Mouse (Mus musculus) C2C12 (cell line): ENCODE measurements around the gene Skiv2l. TPM values are rescaled to one million over a fixed set of nuclear protein-coding genes. Genes with fewer than 3 reads are reported as not detected.

Experiments
- H3K27me3 ChIP-seq: one replicate; pipeline ENCODE4 v1.6.1; 2011; ENCODE audit not compliant: control insufficient read depth, insufficient read depth, insufficient read length
- H3K36me3 ChIP-seq: one replicate; pipeline ENCODE4 v1.6.1; 2011; ENCODE audit not compliant: control insufficient read depth, insufficient read depth
- H3K4me3 ChIP-seq: one replicate; pipeline ENCODE4 v1.5.1; 2011; ENCODE audit warnings: mild to moderate bottlenecking, control low read depth; ENCODE audit not compliant: poor library complexity, insufficient read depth, severe bottlenecking
- H3K79me2 ChIP-seq: one replicate; pipeline ENCODE4 v1.6.1; 2011; ENCODE audit not compliant: control insufficient read depth, insufficient read depth
- H3K79me3 ChIP-seq: one replicate; pipeline ENCODE4 v1.6.1; 2011; ENCODE audit warnings: low read depth, control low read depth
- H3ac ChIP-seq: one replicate; pipeline ENCODE3; 2011; ENCODE audit warnings: low read depth; ENCODE audit not compliant: control insufficient read depth, insufficient read length
- CEBPB ChIP-seq: IDR thresholded peaks from one replicate; pipeline ENCODE4 v1.6.1; 2011; ENCODE audit warnings: low read depth, mild to moderate bottlenecking, control low read depth, moderate library complexity
- CTCF ChIP-seq: IDR thresholded peaks from one replicate; pipeline ENCODE4 v1.5.1; 2011; ENCODE audit not compliant: control insufficient read depth, insufficient read depth, insufficient read length
- FOSL1 ChIP-seq: IDR thresholded peaks from one replicate; pipeline ENCODE4 v1.8.0; 2011; ENCODE audit warnings: mild to moderate bottlenecking, low read length; ENCODE audit not compliant: poor library complexity, insufficient read depth, severe bottlenecking
- MAX ChIP-seq: IDR thresholded peaks from one replicate; pipeline ENCODE4 v1.6.1; 2011; ENCODE audit warnings: mild to moderate bottlenecking, control low read depth
- MYOD1 ChIP-seq: IDR thresholded peaks from one replicate; pipeline ENCODE4 v1.6.1; 2011; ENCODE audit warnings: low read depth; ENCODE audit not compliant: control insufficient read depth, insufficient read length
- MYOG ChIP-seq: IDR thresholded peaks from one replicate; pipeline ENCODE4 v1.6.1; 2011; ENCODE audit not compliant: control insufficient read depth, insufficient read length; ENCODE audit errors: extremely low read depth
- USF1 ChIP-seq: IDR thresholded peaks from one replicate; pipeline ENCODE4 v1.6.1; 2011; ENCODE audit warnings: low read depth, mild to moderate bottlenecking, control low read depth, moderate library complexity
- polyA plus RNA-seq: library from polyadenylated mRNA; unstranded; fragments of >200 nt; fragmentation: generic; extraction: Trizol; gene quantifications from one replicate; pipeline ENCODE4 v1.2.1, GENCODE M21; 2012; ENCODE audit warnings: missing spikeins

Gene Skiv2l
- polyA plus RNA-seq, 1 experiment: 28.1 TPM

GRCm38 (mm10) chr17:34890074-34890743, 40.2 kb upstream of the Skiv2l start:
- Histone ChIP-seq H3K79me3 (no peaks in the 10 kb centered on the region), H3K4me3 (no peak overlapping the region)
- TF ChIP-seq MYOG (no peak), FOSL1 (no peak), CEBPB (no peak), USF1 (no peak), MAX (no peak), CTCF (no peak), MYOD1 (no peak)

GRCm38 (mm10) chr17:34887942-34888341, 37.9 kb upstream of the Skiv2l start:
- Histone ChIP-seq H3K36me3 (no peaks in the 10 kb centered on the region), H3K79me2 (no peaks in the 10 kb centered on the region), H3K27me3 (no peaks in the 10 kb centered on the region), H3K4me3 (no peak overlapping the region), H3ac (no peak overlapping the region), H3K79me3 (no peaks in the 10 kb centered on the region)
- TF ChIP-seq FOSL1 (no peak), MYOD1 (no peak), USF1 (no peak), MAX (no peak), CEBPB (no peak), MYOG (no peak), CTCF (no peak)

More at GRCm38 (mm10) chr17:34890074-34890743, 40.2 kb upstream of the Skiv2l start:
- Histone ChIP-seq H3ac (no peak overlapping the region), H3K36me3 (no peaks in the 10 kb centered on the region), H3K79me2 (peaks cover 4% of the 10 kb centered on the region), H3K27me3 (no peaks in the 10 kb centered on the region)

GRCm38 (mm10) chr17:34885615-34886014, 35.6 kb upstream of the Skiv2l start:
- no peaks in the 10 kb centered on the region for H3K79me2 ChIP-seq
- no peaks in the 10 kb centered on the region for H3K36me3 ChIP-seq
- H3K27me3 ChIP-seq: no peaks in the 10 kb centered on the region
- TF ChIP-seq CEBPB: no peak
- TF ChIP-seq MYOD1: no peak
- no peak overlapping the region for H3K4me3 ChIP-seq
- no peaks in the 10 kb centered on the region for H3K79me3 ChIP-seq
- no peak overlapping the region for H3ac ChIP-seq

DNA sequence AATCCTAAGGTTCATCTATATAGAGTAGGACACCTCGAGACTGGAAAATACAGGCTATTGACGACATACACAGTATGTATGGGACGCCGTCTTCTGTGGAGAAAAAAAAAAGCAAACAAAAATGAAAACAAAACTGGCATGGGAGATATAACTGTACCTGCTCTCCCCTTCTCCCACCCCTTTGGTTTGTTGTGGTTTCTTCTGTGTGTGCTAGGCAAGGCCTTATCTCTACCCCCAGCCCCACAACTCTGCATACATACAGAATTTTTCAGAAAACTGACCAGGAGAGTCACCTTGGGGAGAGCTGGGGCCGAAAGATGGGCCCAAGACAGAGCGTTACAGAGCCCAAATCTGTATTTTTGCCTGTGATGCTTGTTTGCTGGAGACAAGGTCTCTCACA, 34.7 kb upstream of the Skiv2l start:
- TF ChIP-seq FOSL1 (no peak), USF1 (no peak), MYOG (no peak), CEBPB (no peak), CTCF (no peak)

DNA sequence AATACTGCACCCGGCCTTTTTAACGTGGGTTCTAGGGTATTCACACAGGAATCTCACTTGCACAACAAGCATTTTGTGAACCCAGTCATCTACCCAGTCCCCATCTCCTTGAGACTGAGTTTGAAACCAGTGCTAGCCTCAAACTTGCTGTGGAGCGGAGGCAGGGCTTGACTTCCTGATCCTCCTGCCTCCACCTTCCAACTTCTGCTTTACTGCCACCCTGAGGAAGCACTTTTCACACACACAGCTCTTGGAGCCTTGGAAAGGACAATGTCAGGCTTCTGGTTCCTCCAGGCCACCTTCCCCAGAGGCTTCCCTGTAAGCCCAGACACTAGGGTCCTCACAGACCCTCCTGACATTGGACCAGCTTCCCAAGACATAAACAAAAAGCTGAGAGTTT, 33.3 kb upstream of the Skiv2l start:
- Histone ChIP-seq H3K79me2 (no peaks in the 10 kb centered on the region), H3K27me3 (no peaks in the 10 kb centered on the region), H3ac (no peak overlapping the region), H3K79me3 (no peaks in the 10 kb centered on the region), H3K4me3 (no peak overlapping the region), H3K36me3 (no peaks in the 10 kb centered on the region)
- TF ChIP-seq MAX: no peak
- TF ChIP-seq MYOG: no peak
- TF ChIP-seq CEBPB: no peak
- no peak for TF ChIP-seq MYOD1
- no peak for TF ChIP-seq CTCF
- no peak for TF ChIP-seq FOSL1
- no peak for TF ChIP-seq USF1

More for the DNA sequence above, 34.7 kb upstream of the Skiv2l start:
- Histone ChIP-seq H3K79me3 (no peaks in the 10 kb centered on the region), H3K79me2 (no peaks in the 10 kb centered on the region), H3K36me3 (no peaks in the 10 kb centered on the region), H3K27me3 (no peaks in the 10 kb centered on the region), H3K4me3 (no peak overlapping the region), H3ac (no peak overlapping the region)

DNA sequence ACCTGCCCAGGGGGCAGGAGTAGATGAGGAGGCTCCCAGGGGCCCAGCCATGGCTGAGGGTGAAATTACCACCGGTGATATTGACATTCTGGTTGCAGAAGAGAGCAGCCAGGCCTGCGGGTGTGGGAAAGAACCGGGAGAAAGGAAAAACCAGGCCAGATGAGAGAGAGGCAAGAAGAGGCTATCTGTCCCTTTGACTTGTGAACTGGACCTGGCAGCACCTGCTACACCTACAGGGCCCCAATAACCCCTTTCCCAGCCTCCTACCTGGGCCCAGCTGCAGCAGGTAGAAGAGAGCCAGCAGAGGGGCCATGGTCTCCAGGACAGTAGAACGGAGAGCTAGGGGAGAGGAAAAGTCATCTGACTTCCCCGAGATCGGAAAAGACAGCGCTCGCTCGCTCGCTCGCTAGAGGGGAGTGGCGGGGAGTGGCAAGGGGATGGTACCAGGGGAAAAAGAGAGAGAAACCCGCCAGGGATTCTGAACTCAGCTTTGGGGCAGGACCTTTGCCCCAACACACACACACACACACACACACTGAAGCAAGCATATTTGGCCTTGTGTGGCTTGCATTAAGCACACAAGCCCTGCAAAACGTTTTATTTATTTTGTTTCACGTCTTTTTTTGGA, 31.8 kb upstream of the Skiv2l start, which contains the start of gene Gm20547:
Gene Gm20547, minus strand, starts transcription at position 360 of the 628 bp plus-strand sequence.
- Histone ChIP-seq H3K4me3 (no peak within 1 kb of the TSS), H3K79me3 (no peaks in the 10 kb centered on the region), H3ac (no peak within 1 kb of the TSS), H3K36me3 (no peaks in the 10 kb centered on the region), H3K79me2 (no peaks in the 10 kb centered on the region), H3K27me3 (no peaks in the 10 kb centered on the region)
- TF ChIP-seq CEBPB: no peak
- no peak for TF ChIP-seq MAX
- TF ChIP-seq CTCF: no peak
- TF ChIP-seq MYOD1: no peak
- TF ChIP-seq USF1: no peak
- no peak for TF ChIP-seq FOSL1
- no peak for TF ChIP-seq MYOG
